ENCODE assay signal across 23 mouse cellular contexts in the genomic region with DNA sequence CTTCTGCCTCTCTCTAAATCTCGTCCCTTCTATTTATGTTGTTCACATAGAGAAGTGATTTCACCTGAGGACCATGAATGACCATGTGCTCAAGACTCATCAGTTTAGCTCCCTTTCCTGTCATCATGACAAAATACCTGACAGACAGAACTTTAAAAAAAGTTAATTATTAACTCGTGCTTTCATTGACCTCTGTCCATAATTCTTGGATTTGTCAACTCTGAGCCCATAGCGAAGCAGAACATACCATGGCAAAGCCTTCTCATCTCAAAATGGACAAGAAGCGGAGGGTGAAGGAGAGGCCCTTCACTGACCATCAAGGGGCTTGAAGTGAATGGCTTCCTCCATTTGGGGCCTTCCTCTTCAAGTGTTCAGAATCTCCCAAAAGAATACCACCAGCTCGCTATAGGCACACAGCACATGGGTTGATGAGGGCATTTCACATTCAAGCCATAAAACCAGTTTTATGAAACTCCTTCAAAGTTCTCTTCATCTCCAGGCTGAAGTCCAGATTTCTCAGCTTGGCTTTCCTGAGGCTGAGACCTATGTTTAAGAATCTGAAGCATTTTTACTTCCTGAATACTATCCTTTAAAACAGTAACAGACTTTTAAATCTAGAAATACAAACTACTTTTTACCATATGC.
DNase-seq lines count a peak whose midpoint lies in the region; ATAC-seq lines count a peak whose summit lies in the region.
"Had no signal": no experiment of that assay in that cellular context is flagged by ENCODE, and none has a peak within 500 bp of the region (broad histone marks: within the 10 kb centered on the region; RNA-seq: fewer than 3 reads in every experiment).

No protein-coding gene starts in this region.

- 0 out of 2 replicates have a peak, but pooled peaks have one; percentile 30 for ATAC-seq in liver, embryonic 16.5 days (ENCODE audit: low read depth)
- no peak for ATAC-seq in liver, embryonic 12.5 days
- peak; percentile 73 for ATAC-seq in intestine, embryonic 15.5 days
- ATAC-seq in intestine, embryonic 16.5 days = peak; percentile 68
- no peak for ATAC-seq in forebrain, embryonic 15.5 days (replicated peaks)
- ATAC-seq: forebrain, embryonic 14.5 days had no signal

- DNase-seq in large intestine, adult 2 months (ENCODE audit: low read depth, low spot score) = peak; percentile 4
- DNase-seq in kidney, postnatal 36 days = no peak
- DNase-seq: adrenal gland, adult 2 months; adrenal gland, postnatal 10 days; adrenal gland, postnatal 25 days; cerebellum, adult 11 months; cerebellum, adult 18-20 months; cerebellum, adult 8-10 months; cerebellum, adult 9-11 months; cerebellum, postnatal 14 days; cerebellum, postnatal 36 days; embryo, embryonic 11 days had no signal

- H3K4me1 ChIP-seq in liver, embryonic 16.5 days (ENCODE audit: control insufficient read depth, low read depth, low read length) = no peaks in the 10 kb centered on the region; the same call in 1 of the 2 replicates
- no peaks in the 10 kb centered on the region for H3K4me1 ChIP-seq in liver, embryonic 12.5 days
- no peaks in the 10 kb centered on the region for H3K4me1 ChIP-seq in intestine, embryonic 15.5 days (replicated peaks)
- H3K4me1 ChIP-seq in intestine, embryonic 16.5 days (ENCODE audit: control insufficient read depth, insufficient read depth, low read length) = no peaks in the 10 kb centered on the region
- H3K4me1 ChIP-seq in forebrain, embryonic 15.5 days = no peaks in the 10 kb centered on the region
- H3K4me1 ChIP-seq: embryonic facial prominence, embryonic 13.5 days; embryonic facial prominence, embryonic 15.5 days; forebrain, embryonic 10.5 days; forebrain, embryonic 12.5 days had no signal

- no peaks in the 10 kb centered on the region for H3K36me3 ChIP-seq in liver, embryonic 16.5 days (ENCODE audit: control insufficient read depth, insufficient read depth)
- no peaks in the 10 kb centered on the region for H3K36me3 ChIP-seq in liver, embryonic 12.5 days
- H3K36me3 ChIP-seq in intestine, embryonic 15.5 days = no peaks in the 10 kb centered on the region
- H3K36me3 ChIP-seq in intestine, embryonic 16.5 days (ENCODE audit: control insufficient read depth, insufficient read depth, low read length) = no peaks in the 10 kb centered on the region
- no peaks in the 10 kb centered on the region for H3K36me3 ChIP-seq in forebrain, embryonic 15.5 days
- H3K36me3 ChIP-seq: embryonic facial prominence, embryonic 13.5 days; embryonic facial prominence, embryonic 15.5 days; forebrain, embryonic 10.5 days; forebrain, embryonic 12.5 days had no signal

- H3K27ac ChIP-seq in liver, embryonic 16.5 days (ENCODE audit: low read length) = no peak overlapping the region
- H3K27ac ChIP-seq in liver, embryonic 12.5 days = no peak overlapping the region
- H3K27ac ChIP-seq in intestine, embryonic 15.5 days = no peak overlapping the region
- no peak overlapping the region for H3K27ac ChIP-seq in intestine, embryonic 16.5 days (ENCODE audit: low read length)
- no peak overlapping the region for H3K27ac ChIP-seq in forebrain, embryonic 15.5 days (replicated peaks)
- H3K27ac ChIP-seq: embryonic facial prominence, embryonic 13.5 days; embryonic facial prominence, embryonic 15.5 days; forebrain, embryonic 10.5 days; forebrain, embryonic 12.5 days had no signal

- H3K4me2 ChIP-seq in liver, embryonic 16.5 days (ENCODE audit: low read depth, low read length) = no peak overlapping the region
- no peak overlapping the region for H3K4me2 ChIP-seq in liver, embryonic 12.5 days
- no peak overlapping the region for H3K4me2 ChIP-seq in intestine, embryonic 15.5 days (replicated peaks)
- no peak overlapping the region for H3K4me2 ChIP-seq in intestine, embryonic 16.5 days (ENCODE audit: low read depth, low read length)
- H3K4me2 ChIP-seq in forebrain, embryonic 15.5 days (replicated peaks) = no peak overlapping the region
- H3K4me2 ChIP-seq: embryonic facial prominence, embryonic 13.5 days; embryonic facial prominence, embryonic 15.5 days; forebrain, embryonic 12.5 days had no signal

- no peak overlapping the region for H3K4me3 ChIP-seq in liver, embryonic 16.5 days (ENCODE audit: low read depth, low read length)
- no peak overlapping the region for H3K4me3 ChIP-seq in liver, embryonic 12.5 days
- no peak overlapping the region for H3K4me3 ChIP-seq in intestine, embryonic 15.5 days (replicated peaks)
- no peak overlapping the region for H3K4me3 ChIP-seq in intestine, embryonic 16.5 days (ENCODE audit: low read length)
- no peak overlapping the region for H3K4me3 ChIP-seq in forebrain, embryonic 15.5 days
- H3K4me3 ChIP-seq: embryonic facial prominence, embryonic 13.5 days; embryonic facial prominence, embryonic 15.5 days; erythroblast, embryonic 14.5 days; forebrain, embryonic 10.5 days; forebrain, embryonic 12.5 days had no signal

- 68% methylated on average over 5 of the region's 5 CpGs for WGBS in liver, embryonic 16.5 days (ENCODE audit: insufficient replicate concordance)
- 67% methylated on average over 5 of the region's 5 CpGs for WGBS in liver, embryonic 12.5 days (ENCODE audit: insufficient replicate concordance)
- 68% methylated on average over 5 of the region's 5 CpGs for WGBS in intestine, embryonic 15.5 days
- WGBS in intestine, embryonic 16.5 days = 75% methylated on average over 5 of the region's 5 CpGs
- WGBS in large intestine, adult 2 months = 49% methylated on average over 5 of the region's 5 CpGs
- 89% methylated on average over 5 of the region's 5 CpGs for WGBS in forebrain, embryonic 15.5 days

- H3K9ac ChIP-seq in liver, embryonic 16.5 days (ENCODE audit: low read depth, low read length) = no peak overlapping the region
- no peak overlapping the region for H3K9ac ChIP-seq in liver, embryonic 12.5 days
- no peak overlapping the region for H3K9ac ChIP-seq in intestine, embryonic 15.5 days
- H3K9ac ChIP-seq in intestine, embryonic 16.5 days (ENCODE audit: low read depth, low read length) = no peak overlapping the region
- H3K9ac ChIP-seq in forebrain, embryonic 15.5 days (replicated peaks) = no peak overlapping the region
- H3K9ac ChIP-seq: embryonic facial prominence, embryonic 13.5 days; embryonic facial prominence, embryonic 15.5 days; forebrain, embryonic 12.5 days had no signal

- no peaks in the 10 kb centered on the region for H3K27me3 ChIP-seq in liver, embryonic 16.5 days (ENCODE audit: control insufficient read depth, insufficient read depth, low read depth, low read length)
- H3K27me3 ChIP-seq in liver, embryonic 12.5 days (replicated peaks) = no peaks in the 10 kb centered on the region; the same call in 1 of the 2 replicates
- no peaks in the 10 kb centered on the region for H3K27me3 ChIP-seq in intestine, embryonic 15.5 days (replicated peaks)
- H3K27me3 ChIP-seq in intestine, embryonic 16.5 days (replicated peaks; ENCODE audit: control insufficient read depth, insufficient read depth, low read length) = no peaks in the 10 kb centered on the region
- H3K27me3 ChIP-seq in forebrain, embryonic 15.5 days = no peaks in the 10 kb centered on the region
- H3K27me3 ChIP-seq: embryonic facial prominence, embryonic 13.5 days; embryonic facial prominence, embryonic 15.5 days; forebrain, embryonic 12.5 days had no signal

- H3K9me3 ChIP-seq in liver, embryonic 16.5 days (replicated peaks; ENCODE audit: control insufficient read depth, low read length) = no peaks in the 10 kb centered on the region
- no peaks in the 10 kb centered on the region for H3K9me3 ChIP-seq in liver, embryonic 12.5 days (replicated peaks)
- H3K9me3 ChIP-seq in intestine, embryonic 15.5 days = no peaks in the 10 kb centered on the region
- no peaks in the 10 kb centered on the region for H3K9me3 ChIP-seq in intestine, embryonic 16.5 days (ENCODE audit: control insufficient read depth, low read length)
- H3K9me3 ChIP-seq in forebrain, embryonic 15.5 days = no peaks in the 10 kb centered on the region
- H3K9me3 ChIP-seq: embryonic facial prominence, embryonic 13.5 days; embryonic facial prominence, embryonic 15.5 days; forebrain, embryonic 10.5 days; forebrain, embryonic 12.5 days had no signal

Comparison
In these comparisons a context has a peak if more than half of its experiments do, and no peak if none do; other contexts are left out.
1. ATAC-seq: peak in liver, embryonic 16.5 days (single experiment), intestine, embryonic 15.5 days (single experiment) and intestine, embryonic 16.5 days (single experiment); none in liver, embryonic 12.5 days (single experiment) and forebrain, embryonic 15.5 days (single experiment).